Mouse (Mus musculus) cortical plate, adult 2 months (tissue): ENCODE measurements around the gene Rnf222. TPM values are rescaled to one million over a fixed set of nuclear protein-coding genes. Genes with fewer than 3 reads are reported as not detected.

Source experiments
- H3K27ac ChIP-seq: fragments of 200-500 bp; 2 replicates; pipeline ENCODE4 v1.5.1; 2012; ENCODE audit warnings: low read length, control low read depth, inconsistent platforms; ENCODE audit not compliant: insufficient read depth
- H3K4me1 ChIP-seq: fragments of 200-500 bp; 2 replicates; pipeline ENCODE4 v1.6.1; 2011; ENCODE audit warnings: low read length; ENCODE audit not compliant: control insufficient read depth, insufficient read depth
- H3K4me3 ChIP-seq: fragments of 200-500 bp; 2 replicates; pipeline ENCODE4 v1.5.1; 2011; ENCODE audit warnings: mild to moderate bottlenecking, low read length, control low read depth; ENCODE audit not compliant: insufficient read depth
- CTCF ChIP-seq: fragments of 200-500 bp; IDR thresholded peaks from 2 replicates; pipeline ENCODE4 v1.5.1; 2011; ENCODE audit warnings: mild to moderate bottlenecking, control low read depth, low read length; ENCODE audit not compliant: insufficient read depth; ENCODE audit errors: extremely low read depth
- POLR2A ChIP-seq: fragments of 200-500 bp; IDR thresholded peaks from 2 replicates; pipeline ENCODE4 v1.6.1; 2011; ENCODE audit warnings: mild to moderate bottlenecking, low read length, control low read depth; ENCODE audit not compliant: insufficient read depth; ENCODE audit errors: extremely low read depth
- polyA plus RNA-seq: library from polyadenylated mRNA; depleted of rRNA; stranded (reverse); fragments of >200 nt; gene quantifications from 2 replicates; pipeline ENCODE4 v1.2.3, GENCODE M21; 2012

The Rnf222 gene
- polyA plus RNA-seq, 1 experiment: 0.06 TPM

- Histone ChIP-seq H3K4me1 (no peaks in the 10 kb centered on the region), H3K27ac (no peak overlapping the region), H3K4me3 (no peak overlapping the region)
- no peak for TF ChIP-seq POLR2A
- no peak for TF ChIP-seq CTCF
Observed at GRCm38 (mm10) chr11:68898790-68899189, 10.4 kb downstream of the Rnf222 start.

GRCm38 (mm10) chr11:68899815-68900214, 11.5 kb downstream of the Rnf222 start:
- Histone ChIP-seq H3K4me1 (no peaks in the 10 kb centered on the region), H3K27ac (no peak overlapping the region), H3K4me3 (no peak overlapping the region)
- TF ChIP-seq POLR2A: no peak
- no peak for TF ChIP-seq CTCF

- Histone ChIP-seq H3K27ac (no peak overlapping the region), H3K4me1 (no peaks in the 10 kb centered on the region), H3K4me3 (peak overlapping the region; percentile 66)
- TF ChIP-seq POLR2A (no peak), CTCF (no peak)
Observed at GRCm38 (mm10) chr11:68900519-68901350, 12.4 kb downstream of the Rnf222 start.

GRCm38 (mm10) chr11:68901351-68902046, 13.1 kb downstream of the Rnf222 start, which contains the start of gene Rpl26:
Gene Rpl26 (plus strand): TSS chr11:68901583.
- Histone ChIP-seq H3K4me1 (no peaks in the 10 kb centered on the region), H3K4me3 (peak within 1 kb of the TSS; percentile 66), H3K27ac (no peak within 1 kb of the TSS)
- TF ChIP-seq CTCF: peak; percentile 92
- peak; percentile 91 for TF ChIP-seq POLR2A

- TF ChIP-seq POLR2A (no peak), CTCF (no peak)
- no peaks in the 10 kb centered on the region for H3K4me1 ChIP-seq
- peak overlapping the region; percentile 66 for H3K4me3 ChIP-seq
- no peak overlapping the region for H3K27ac ChIP-seq
Observed at GRCm38 (mm10) chr11:68902047-68902364, 13.7 kb downstream of the Rnf222 start.

- H3K4me3 ChIP-seq: peak overlapping the region; percentile 66
- H3K4me1 ChIP-seq: no peaks in the 10 kb centered on the region
- TF ChIP-seq CTCF (no peak), POLR2A (no peak)
- no peak overlapping the region for H3K27ac ChIP-seq
Observed at GRCm38 (mm10) chr11:68902367-68902766, 14.0 kb downstream of the Rnf222 start.

- no peak for TF ChIP-seq POLR2A
- no peak for TF ChIP-seq CTCF
- no peak overlapping the region for H3K4me3 ChIP-seq
Observed at GRCm38 (mm10) chr11:68902823-68903222, 14.5 kb downstream of the Rnf222 start.

GRCm38 (mm10) chr11:68903775-68904174, 15.4 kb downstream of the Rnf222 start:
- no peaks in the 10 kb centered on the region for H3K4me1 ChIP-seq
- no peak for TF ChIP-seq POLR2A
- TF ChIP-seq CTCF: no peak
- H3K27ac ChIP-seq: no peak overlapping the region
- no peak overlapping the region for H3K4me3 ChIP-seq

More at GRCm38 (mm10) chr11:68902823-68903222, 14.5 kb downstream of the Rnf222 start:
- no peaks in the 10 kb centered on the region for H3K4me1 ChIP-seq
- no peak overlapping the region for H3K27ac ChIP-seq

GRCm38 (mm10) chr11:68904375-68905137, 16.2 kb downstream of the Rnf222 start:
- TF ChIP-seq POLR2A (no peak), CTCF (peak; percentile 59)
- Histone ChIP-seq H3K4me1 (no peaks in the 10 kb centered on the region), H3K27ac (no peak overlapping the region), H3K4me3 (no peak overlapping the region)
